In genomic region chr2:168545901-168546557, GRCm38 (mm10) we compare ENCODE assay signal across 11 mouse cellular contexts. TPM values are rescaled to one million over a fixed set of nuclear protein-coding genes. Genes with fewer than 3 reads are reported as not detected.
DNase-seq lines count a peak whose midpoint lies in the region; ATAC-seq lines count a peak whose summit lies in the region.
"Had no signal": no experiment of that assay in that cellular context is flagged by ENCODE, and none has a peak within 500 bp of the region (broad histone marks: within the 10 kb centered on the region; RNA-seq: fewer than 3 reads in every experiment).

No protein-coding gene starts in this region.

- no peaks in the 10 kb centered on the region for H3K9me3 ChIP-seq in heart, embryonic 10.5 days
- H3K9me3 ChIP-seq in embryonic facial prominence, embryonic 14.5 days (ENCODE audit: control insufficient read depth, low read length), result no peaks in the 10 kb centered on the region
- no peaks in the 10 kb centered on the region for H3K9me3 ChIP-seq in stomach, embryonic 15.5 days

- no peak overlapping the region for H3K27ac ChIP-seq in heart, embryonic 10.5 days
- H3K27ac ChIP-seq in embryonic facial prominence, embryonic 14.5 days (replicated peaks; ENCODE audit: low read depth, low read length), result peak overlapping the region; percentile 42
- H3K27ac ChIP-seq in stomach, embryonic 15.5 days, result peak overlapping the region; percentile 83

- H3K27me3 ChIP-seq in heart, embryonic 10.5 days (ENCODE audit: insufficient read depth, poor library complexity, severe bottlenecking), result peaks cover 62% of the 10 kb centered on the region
- no peaks in the 10 kb centered on the region for H3K27me3 ChIP-seq in embryonic facial prominence, embryonic 14.5 days (replicated peaks; ENCODE audit: control insufficient read depth, insufficient read depth, low read length)
- no peaks in the 10 kb centered on the region for H3K27me3 ChIP-seq in stomach, embryonic 15.5 days (replicated peaks)
- H3K27me3 ChIP-seq: CH12.LX had no signal

- H3K36me3 ChIP-seq in heart, embryonic 10.5 days, result 0 out of 2 replicates have a peak, but pooled peaks cover under 1% of the 10 kb centered on the region
- no peaks in the 10 kb centered on the region for H3K36me3 ChIP-seq in embryonic facial prominence, embryonic 14.5 days (ENCODE audit: control insufficient read depth, insufficient read depth, low read length)
- no peaks in the 10 kb centered on the region for H3K36me3 ChIP-seq in stomach, embryonic 15.5 days

- 75% methylated on average over 15 of the region's 15 CpGs for WGBS in heart, embryonic 10.5 days
- 35% methylated on average over 15 of the region's 15 CpGs for WGBS in embryonic facial prominence, embryonic 14.5 days
- 62% methylated on average over 15 of the region's 15 CpGs for WGBS in stomach, embryonic 15.5 days

- peak; percentile 32; the same call in 1 of the 2 replicates for ATAC-seq in embryonic facial prominence, embryonic 14.5 days (ENCODE audit: low read depth)
- peak; percentile 67 for ATAC-seq in stomach, embryonic 15.5 days (ENCODE audit: insufficient read depth, low FRiP score, low read depth)

- H3K4me2 ChIP-seq in embryonic facial prominence, embryonic 14.5 days (ENCODE audit: low read depth, low read length), result no peak overlapping the region
- peak overlapping the region; percentile 8; the same call in 1 of the 2 replicates for H3K4me2 ChIP-seq in stomach, embryonic 15.5 days

- no peak overlapping the region for H3K4me3 ChIP-seq in heart, embryonic 10.5 days
- H3K4me3 ChIP-seq in embryonic facial prominence, embryonic 14.5 days (ENCODE audit: low read depth, low read length), result no peak overlapping the region
- no peak overlapping the region for H3K4me3 ChIP-seq in stomach, embryonic 15.5 days (replicated peaks)

- DNase-seq in heart, adult 11 months, result peak; percentile 97
- no peak for DNase-seq in heart, embryonic 10.5 days (ENCODE audit: low spot score)
- peak; percentile 42 for DNase-seq in right cerebral cortex, adult 18-20 months
- no peak for DNase-seq in right cerebral cortex, postnatal 25 days
- DNase-seq in embryonic facial prominence, embryonic 14.5 days (ENCODE audit: low spot score), result peak; percentile 68
- no peak for DNase-seq in retina, embryonic 14.5 days (ENCODE audit: low spot score)
- DNase-seq in adrenal gland, adult 2 months, result no peak
- DNase-seq: gastrocnemius, postnatal 36 days; kidney, adult 9 months had no signal

- H3K4me1 ChIP-seq in heart, embryonic 10.5 days, result peaks cover 40% of the 10 kb centered on the region
- peaks cover 52% of the 10 kb centered on the region for H3K4me1 ChIP-seq in embryonic facial prominence, embryonic 14.5 days (ENCODE audit: control insufficient read depth, insufficient read depth, low read length)
- peaks cover 32% of the 10 kb centered on the region for H3K4me1 ChIP-seq in stomach, embryonic 15.5 days

- H3K9ac ChIP-seq in embryonic facial prominence, embryonic 14.5 days (ENCODE audit: low read depth, low read length), result peak overlapping the region; percentile 19; the same call in 1 of the 2 replicates
- H3K9ac ChIP-seq in stomach, embryonic 15.5 days, result no peak overlapping the region

RNA-seq across cellular contexts. Expression of gene Nfatc2, which starts 55.4 kb away (rescaled TPM):
- polyA plus RNA-seq in heart, embryonic 10.5 days (2016; fragmentation: Nextera tagmentation; extraction: Ambion mirVana), result 2.0 and 4.6 TPM in 2 replicates
- polyA plus RNA-seq in embryonic facial prominence, embryonic 14.5 days (2014; fragmentation: Nextera tagmentation; extraction: Ambion mirVana), result 5.7 and 5.8 TPM in 2 replicates
- polyA plus RNA-seq in stomach, embryonic 15.5 days (2015; fragmentation: Nextera tagmentation; extraction: Ambion mirVana), result 3.6 and 3.9 TPM in 2 replicates
- total RNA-seq in adrenal gland, adult 2 months (2021), result 1 to 10 TPM; 3.5 to 4.9 TPM
- polyA plus RNA-seq in adrenal gland, adult 2 months (2012; rRNA removed), result 2.8 and 4.7 TPM in 2 replicates

Comparison
In these comparisons a context has a peak if more than half of its experiments do, and no peak if none do; other contexts are left out.
1. DNase-seq: peak in heart, adult 11 months (single experiment), right cerebral cortex, adult 18-20 months (single experiment) and embryonic facial prominence, embryonic 14.5 days (single experiment); none in heart, embryonic 10.5 days (single experiment), right cerebral cortex, postnatal 25 days (single experiment), retina, embryonic 14.5 days (single experiment) and adrenal gland, adult 2 months (single experiment).